Mouse (Mus musculus) G1E (cell line): ENCODE data around the gene Timp3. TPM values are rescaled to one million over a fixed set of nuclear protein-coding genes. Genes with fewer than 3 reads are reported as not detected.

ENCODE experiments used
- ATAC-seq: 2 replicates; pipeline ENCODE4 v1.8.0; 2016; ENCODE audit warnings: mild to moderate bottlenecking; ENCODE audit not compliant: insufficient number of reproducible peaks, poor library complexity, low FRiP score, severe bottlenecking; ENCODE audit errors: extremely low read depth
- DNase-seq: peaks from one replicate; pipeline ENCODE4 v3.0.0; 2012; ENCODE audit warnings: low spot score
- H3K27me3 ChIP-seq: 2 replicates; pipeline ENCODE4 v1.6.1; 2012; ENCODE audit warnings: mild to moderate bottlenecking, low read length, inconsistent platforms; ENCODE audit not compliant: insufficient read depth
- H3K36me3 ChIP-seq: replicated peaks from 2 replicates; pipeline ENCODE3; 2012; ENCODE audit warnings: mild to moderate bottlenecking, inconsistent platforms
- H3K4me1 ChIP-seq: 2 replicates; pipeline ENCODE4 v1.6.1; 2012; ENCODE audit warnings: low read depth, low read length, inconsistent platforms, mixed read lengths; ENCODE audit not compliant: insufficient read depth
- H3K4me3 ChIP-seq: 2 replicates; pipeline ENCODE4 v1.5.1; 2012; ENCODE audit warnings: low read depth, mild to moderate bottlenecking, inconsistent platforms, low read length, moderate library complexity, mixed read lengths
- H3K9me3 ChIP-seq: replicated peaks from 2 replicates; pipeline ENCODE4 v1.6.1; 2012; ENCODE audit warnings: inconsistent platforms
- CTCF ChIP-seq: IDR thresholded peaks from 2 replicates; pipeline ENCODE4 v1.5.1; 2012; ENCODE audit warnings: low read depth, low read length, inconsistent platforms, mixed read lengths
- GATA1 ChIP-seq: IDR thresholded peaks from 2 replicates; pipeline ENCODE4 v1.6.1; 2012; ENCODE audit warnings: borderline replicate concordance, low read length, inconsistent platforms, mixed read lengths
- GATA2 ChIP-seq: IDR thresholded peaks from 2 replicates; pipeline ENCODE4 v1.6.1; 2012; ENCODE audit warnings: low read depth, low read length, inconsistent platforms, borderline replicate concordance
- POLR2AphosphoS5 ChIP-seq: IDR thresholded peaks from 2 replicates; pipeline ENCODE4 v1.6.1; 2012; ENCODE audit warnings: low read depth, low read length, inconsistent platforms; ENCODE audit not compliant: insufficient replicate concordance
- TAL1 ChIP-seq: conservative IDR thresholded peaks from 2 replicates; pipeline ENCODE4 v1.6.1; 2012; ENCODE audit warnings: low read depth, low read length, inconsistent platforms, mixed read lengths
- polyA plus RNA-seq: library from polyadenylated mRNA; stranded (reverse); fragments of >175 nt; gene quantifications from 2 replicates; pipeline ENCODE4 v1.2.3, GENCODE M21; 2012
- total RNA-seq, 2 experiments: library from RNA; stranded (forward) in 1 of 2; stranded (reverse) in 1 of 2; fragments of 200-1000 nt in 1 of 2; fragments of >200 nt in 1 of 2; fragmentation: Nextera tagmentation in 1 of 2; gene quantifications; 2 replicates each; pipeline ENCODE4 v1.2.3; 2014 to 2017

The Timp3 gene
- total and polyA plus RNA-seq, 3 experiments: 15.0 to 110 (median 15.7) TPM

DNA sequence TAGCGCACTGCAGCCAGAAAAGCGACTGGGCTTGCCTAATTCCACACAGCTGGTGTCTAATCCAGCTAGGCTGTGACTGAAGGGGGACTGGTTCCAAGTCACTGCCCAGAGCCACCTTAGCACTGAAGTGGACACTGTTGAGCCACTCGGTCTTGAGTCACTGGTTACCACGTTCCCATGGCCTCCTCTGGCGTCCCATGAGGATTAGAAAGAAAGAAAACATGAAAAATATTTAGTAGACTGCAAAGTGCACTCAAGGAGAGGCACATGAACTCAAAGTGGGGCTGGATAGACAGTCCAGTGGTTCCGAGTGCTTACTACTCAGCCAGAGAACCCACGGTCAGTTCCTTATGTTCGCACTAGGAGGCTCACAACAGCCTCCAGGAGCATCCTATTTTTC lies 18.9 kb upstream of the Timp3 start:
- no peaks in the 10 kb centered on the region; the same call in 1 of the 2 replicates for H3K9me3 ChIP-seq
- H3K4me1 ChIP-seq: no peaks in the 10 kb centered on the region
- H3K27me3 ChIP-seq: no peaks in the 10 kb centered on the region; the same call in 1 of the 2 replicates
- no peak for DNase-seq
- TF ChIP-seq TAL1: no peak
- ATAC-seq: no peak
- H3K36me3 ChIP-seq: no peaks in the 10 kb centered on the region
- H3K4me3 ChIP-seq: no peak overlapping the region

DNA sequence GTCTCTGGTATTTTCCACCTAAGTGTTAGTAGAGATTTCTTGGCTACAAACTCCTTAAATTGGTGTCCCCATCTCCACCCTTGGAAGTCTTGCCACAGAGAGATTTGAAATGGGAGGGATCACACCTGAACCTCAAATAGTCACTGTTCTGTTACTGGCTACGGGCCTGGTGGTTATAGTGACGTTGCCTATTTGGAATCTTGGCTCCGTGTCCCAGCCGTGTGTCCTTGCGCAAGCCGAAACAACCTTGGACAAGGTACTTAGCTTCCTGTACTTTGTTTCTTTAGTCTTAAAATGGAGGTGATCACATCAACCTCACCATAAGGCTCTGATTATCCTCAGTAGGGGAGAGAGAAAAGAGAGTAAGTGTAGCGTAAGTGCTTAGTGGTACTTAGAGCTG lies 13.7 kb upstream of the Timp3 start:
- no peaks in the 10 kb centered on the region for H3K4me1 ChIP-seq
- DNase-seq: no peak
- H3K27me3 ChIP-seq: no peaks in the 10 kb centered on the region
- peaks cover 3% of the 10 kb centered on the region; the same call in 1 of the 2 replicates for H3K9me3 ChIP-seq
- no peak overlapping the region for H3K4me3 ChIP-seq
- no peaks in the 10 kb centered on the region for H3K36me3 ChIP-seq
- ATAC-seq: no peak
- no peak for TF ChIP-seq TAL1
- no peak for TF ChIP-seq CTCF
- no peak for TF ChIP-seq GATA1
- TF ChIP-seq POLR2AphosphoS5: no peak
- TF ChIP-seq GATA2: no peak

DNA sequence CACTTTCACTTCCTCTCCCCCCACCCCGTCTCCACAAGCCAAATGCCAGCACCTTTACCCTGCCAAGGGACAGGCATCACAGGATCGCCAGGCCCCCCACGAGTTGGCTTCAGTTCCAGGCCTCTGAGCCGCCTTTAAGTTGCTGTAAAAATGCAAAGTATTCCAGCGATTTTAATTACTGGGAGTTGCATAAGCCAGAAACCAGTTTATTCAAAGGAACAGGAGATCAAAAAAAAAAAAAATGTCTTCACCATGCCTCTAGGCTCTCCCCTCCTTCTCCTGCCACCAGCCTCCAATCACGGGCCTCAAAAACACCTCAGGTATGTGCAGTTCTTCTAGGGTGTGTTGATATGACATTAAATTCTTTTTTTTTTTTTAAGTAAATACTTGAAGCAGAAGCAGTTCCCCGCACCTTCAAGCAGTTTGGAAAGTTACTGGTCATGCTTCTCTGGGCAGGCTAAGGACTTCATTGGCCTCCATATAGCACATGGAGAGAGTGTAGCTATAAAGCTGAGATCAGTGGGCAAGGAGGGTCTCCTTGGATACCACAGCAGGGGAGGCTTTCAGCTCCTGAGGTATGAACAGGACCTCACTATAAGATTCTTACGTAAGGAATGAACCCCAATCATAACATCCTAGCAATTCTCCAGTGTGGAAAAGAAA lies 9.9 kb upstream of the Timp3 start:
- Histone ChIP-seq H3K4me1 (peaks cover 3% of the 10 kb centered on the region; the same call in 1 of the 2 replicates), H3K27me3 (peaks cover 7% of the 10 kb centered on the region), H3K4me3 (no peak overlapping the region), H3K36me3 (no peaks in the 10 kb centered on the region), H3K9me3 (peaks cover 3% of the 10 kb centered on the region; the same call in 1 of the 2 replicates)
- DNase-seq (no peak), ATAC-seq (no peak)
- TF ChIP-seq GATA2: no peak
- no peak for TF ChIP-seq POLR2AphosphoS5
- TF ChIP-seq CTCF: no peak
- no peak for TF ChIP-seq GATA1
- TF ChIP-seq TAL1: no peak

DNA sequence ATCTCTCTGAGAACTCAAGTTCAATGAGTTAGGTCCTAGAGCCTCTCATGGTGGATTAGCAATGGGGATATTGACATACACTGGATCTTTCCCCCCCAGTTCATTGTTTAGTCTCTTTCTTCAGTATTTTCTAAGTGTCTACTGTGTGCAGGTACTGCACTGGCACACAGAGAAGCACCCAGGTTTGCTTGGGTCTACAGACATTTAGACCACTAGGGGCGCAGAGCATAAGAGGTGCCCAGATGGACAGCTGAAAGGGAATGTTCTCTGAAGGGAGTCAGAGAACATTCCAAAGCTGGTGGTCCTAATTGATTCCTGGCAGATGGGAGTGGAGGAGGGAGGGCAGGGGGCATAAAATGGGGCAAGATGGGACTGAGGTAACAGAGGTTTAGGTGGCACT lies 6.3 kb upstream of the Timp3 start:
- ATAC-seq (no peak), DNase-seq (no peak)
- H3K36me3 ChIP-seq: no peaks in the 10 kb centered on the region
- H3K4me3 ChIP-seq: no peak overlapping the region
- peaks cover 7% of the 10 kb centered on the region for H3K27me3 ChIP-seq
- H3K9me3 ChIP-seq: peaks cover 5% of the 10 kb centered on the region; the same call in 1 of the 2 replicates
- TF ChIP-seq GATA1 (no peak), CTCF (no peak), POLR2AphosphoS5 (no peak), TAL1 (no peak), GATA2 (no peak)
- peaks cover 15% of the 10 kb centered on the region for H3K4me1 ChIP-seq

DNA sequence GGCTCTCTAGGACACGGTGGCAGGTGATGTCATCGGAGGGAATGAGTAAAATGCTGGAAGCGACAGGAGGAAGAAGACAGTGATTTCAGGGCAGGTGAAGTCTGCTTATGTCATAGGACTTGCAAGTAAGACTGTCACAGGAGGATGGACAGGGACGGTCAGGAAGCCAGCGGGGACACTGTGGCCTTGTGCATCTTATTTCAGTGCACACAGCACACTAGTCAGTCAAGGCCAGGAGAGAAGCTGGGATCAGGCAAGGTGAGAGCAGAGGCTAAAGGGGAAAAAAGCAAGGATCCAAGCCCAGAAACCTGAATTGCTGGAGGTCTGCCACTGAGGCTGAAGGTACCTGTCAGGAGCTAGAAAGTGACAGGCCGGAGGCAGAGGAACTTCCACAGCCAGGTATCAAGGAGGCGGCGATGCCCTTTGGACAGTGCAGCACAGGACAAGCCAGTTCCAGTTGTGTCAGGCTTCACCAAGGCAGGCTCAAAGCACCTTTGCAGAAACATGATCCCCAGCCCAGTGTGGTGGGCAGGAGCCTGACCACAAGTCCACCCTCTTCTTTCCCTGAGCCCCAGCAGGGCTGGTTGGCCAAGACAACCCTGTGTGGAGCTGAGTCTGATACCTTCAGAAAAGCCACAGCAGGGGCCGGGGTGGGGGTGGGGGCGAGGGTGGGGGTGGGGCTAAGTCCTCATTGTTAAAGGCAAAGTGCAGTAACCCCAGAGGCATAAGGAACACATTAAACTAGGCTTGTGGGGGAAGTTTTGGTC lies 5.4 kb upstream of the Timp3 start:
- no peak for DNase-seq
- Histone ChIP-seq H3K27me3 (peaks cover 7% of the 10 kb centered on the region), H3K4me1 (peaks cover 16% of the 10 kb centered on the region), H3K36me3 (no peaks in the 10 kb centered on the region), H3K9me3 (peaks cover 5% of the 10 kb centered on the region; the same call in 1 of the 2 replicates), H3K4me3 (no peak overlapping the region)
- TF ChIP-seq TAL1 (no peak), POLR2AphosphoS5 (no peak), GATA1 (no peak)
- no peak for ATAC-seq

DNA sequence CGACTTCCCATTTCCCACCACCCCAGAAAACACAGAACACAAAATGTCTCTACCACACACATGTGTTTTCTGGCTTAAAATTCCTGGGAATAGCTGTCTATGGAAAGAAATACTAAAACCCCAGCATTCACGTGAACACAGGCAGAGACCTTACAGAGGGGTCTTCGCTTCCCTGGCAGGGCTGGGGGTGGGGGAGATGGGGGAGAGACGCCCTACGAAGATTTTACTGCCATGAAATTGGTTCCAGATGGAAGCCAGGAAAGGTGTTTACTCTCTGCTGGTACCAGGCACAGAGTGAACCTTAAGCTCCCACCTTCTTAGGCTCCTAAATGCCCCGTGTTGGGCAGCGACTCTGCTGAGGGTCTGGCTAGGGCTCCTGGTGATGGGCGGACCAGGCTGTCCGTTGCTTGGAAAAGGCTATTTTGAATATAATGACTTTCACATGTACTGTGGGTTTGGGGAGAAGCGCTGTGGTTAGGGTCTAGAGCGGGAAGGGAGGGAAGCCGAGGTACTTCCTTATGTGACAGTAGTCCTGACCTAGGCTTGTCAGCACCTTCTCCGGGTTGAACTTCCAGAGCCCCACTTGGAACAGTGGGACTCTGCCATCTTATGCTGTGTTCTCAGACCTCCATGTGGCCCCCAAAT lies 4.6 kb upstream of the Timp3 start:
- ATAC-seq: no peak

More for the DNA sequence above, 4.6 kb upstream of the Timp3 start:
- no peaks in the 10 kb centered on the region for H3K36me3 ChIP-seq
- DNase-seq: no peak
- peaks cover 7% of the 10 kb centered on the region for H3K27me3 ChIP-seq
- TF ChIP-seq GATA1 (no peak), POLR2AphosphoS5 (no peak), GATA2 (no peak), TAL1 (no peak), CTCF (no peak)
- peaks cover 22% of the 10 kb centered on the region for H3K4me1 ChIP-seq
- H3K4me3 ChIP-seq: no peak overlapping the region
- H3K9me3 ChIP-seq: peaks cover 7% of the 10 kb centered on the region
